Mouse (Mus musculus): Measurements from ENCODE around the gene Gpr182.

DNA sequence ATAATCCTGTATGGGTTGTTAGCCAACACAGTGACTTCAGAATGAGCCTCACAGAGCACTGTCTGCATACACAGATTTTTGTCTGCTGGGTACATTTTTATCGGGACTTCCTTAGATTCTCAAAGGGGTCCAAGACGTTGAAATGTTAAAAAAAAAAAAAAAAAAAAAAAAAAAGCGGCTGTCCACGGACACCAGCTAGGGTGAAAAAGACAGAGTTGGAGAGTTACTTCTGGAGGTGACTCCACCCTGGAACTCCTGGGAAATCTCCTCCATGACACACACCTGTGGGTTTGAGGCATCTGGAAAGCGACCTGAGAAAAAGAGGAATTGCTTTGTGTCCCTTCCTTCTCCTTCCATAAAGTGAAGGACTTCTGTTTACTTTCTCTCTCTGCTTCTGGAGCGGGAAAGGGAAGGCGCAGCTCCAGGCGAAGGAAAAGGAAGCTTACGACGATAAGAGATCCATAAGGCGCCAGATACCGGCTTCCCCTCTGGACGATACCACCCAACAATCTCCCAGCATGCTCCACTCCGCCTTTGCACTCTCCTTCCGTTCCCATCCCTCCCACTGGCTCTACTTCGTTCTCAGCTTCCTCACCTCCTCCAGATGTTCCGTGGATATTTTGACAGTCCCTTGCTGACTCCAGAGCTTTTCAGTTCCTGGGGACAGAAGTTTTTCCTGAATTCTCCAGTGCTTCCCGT, 4.4 kb upstream of the Gpr182 start:
- TF ChIP-seq GATA1 (IDR thresholded peaks at IDR 0.05; ENCODE audit: borderline replicate concordance, low read length): no peak
- no peak for TF ChIP-seq FLI1 (IDR thresholded peaks at IDR 0.05; ENCODE audit: low read length)
